Mouse (Mus musculus) kidney, postnatal 36 days (tissue): ENCODE measurements around the gene Man2a1.

Source experiments
- DNase-seq, 2 experiments: peaks; one replicate each; pipeline ENCODE4 v3.0.0; 2021 to 2022; ENCODE audit warnings: mixed read lengths in 2 of 2

Man2a1 gene

DNA sequence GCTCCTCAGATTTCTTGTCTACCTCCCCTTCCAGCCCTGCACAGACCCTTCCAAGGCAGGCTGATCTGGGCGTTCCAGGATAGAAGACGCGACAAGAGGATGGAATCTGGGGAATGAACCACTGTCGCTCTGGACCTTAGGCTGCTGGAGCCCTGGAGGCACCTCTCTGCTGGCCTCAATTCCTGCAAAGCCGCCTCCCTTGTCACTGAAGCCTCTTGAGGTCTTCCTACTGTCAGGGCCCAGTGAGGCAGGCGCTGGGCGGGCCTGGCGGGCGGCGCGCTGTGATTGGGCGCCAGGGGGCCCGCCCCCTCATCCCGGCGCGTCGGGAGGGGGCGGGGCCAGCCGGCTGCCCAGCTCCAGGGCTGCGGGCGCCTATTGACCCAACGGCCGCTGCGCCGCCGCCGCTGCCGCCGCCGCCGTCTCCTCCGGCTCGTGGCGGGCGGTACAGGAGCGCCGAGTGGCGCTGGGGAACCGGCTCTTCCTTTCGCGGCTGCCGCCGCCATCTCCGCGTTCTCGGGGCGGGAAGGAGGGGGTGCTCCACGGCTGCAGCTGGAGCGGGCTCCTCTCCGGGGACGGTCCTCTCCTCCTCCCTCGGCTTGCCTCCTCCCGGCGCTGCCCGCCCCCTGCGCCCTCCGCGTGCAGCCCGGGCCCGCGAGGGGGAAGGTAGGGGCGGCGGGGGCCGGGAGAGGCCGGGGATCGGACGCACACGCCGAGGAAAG lies at the start of gene Man2a1:
TSS of gene Man2a1 (plus strand) at position 365 of the 719 bp plus-strand sequence.
- peak; percentile 90 to 94 for DNase-seq

DNA sequence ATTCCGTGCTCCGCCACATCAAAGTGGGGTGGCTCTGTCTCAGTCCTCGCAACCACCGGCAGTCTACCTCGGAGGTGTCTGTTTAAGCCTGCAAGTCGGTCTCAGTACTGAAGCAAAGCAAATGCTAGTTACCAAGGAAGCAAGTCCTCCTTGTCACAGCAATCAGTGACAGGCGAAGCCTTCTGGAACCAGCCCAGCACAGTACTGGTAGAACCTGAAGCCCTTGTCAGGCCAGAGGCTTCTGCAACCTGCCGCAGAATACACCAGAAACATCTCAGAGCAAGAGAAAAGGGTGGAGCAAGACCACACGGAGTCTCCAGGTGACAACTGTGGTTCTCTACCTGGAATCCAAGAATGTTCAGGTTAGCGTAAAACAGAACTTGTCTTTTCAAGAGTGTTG lies 47.2 kb upstream of the Man2a1 start:
- no peak for DNase-seq

DNA sequence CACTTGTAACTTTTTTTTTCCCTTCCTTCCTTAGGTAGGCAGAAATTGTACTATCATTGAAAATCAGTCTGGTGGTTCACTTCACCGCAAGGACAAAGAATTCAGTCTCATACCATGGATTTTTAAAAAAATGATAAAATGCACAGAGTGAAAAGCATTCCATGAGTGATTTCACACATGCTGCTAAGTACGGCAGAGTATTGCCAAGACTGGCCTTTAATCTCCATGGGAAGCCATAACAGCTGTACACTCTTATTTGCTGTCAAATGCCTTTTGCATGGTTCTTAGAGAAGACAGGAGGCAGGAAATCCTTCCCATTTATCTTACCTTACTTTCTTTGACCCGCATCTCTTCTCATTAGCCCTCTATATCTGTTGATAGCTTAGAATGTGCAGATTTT lies 45.6 kb upstream of the Man2a1 start:
- no peak for DNase-seq

DNA sequence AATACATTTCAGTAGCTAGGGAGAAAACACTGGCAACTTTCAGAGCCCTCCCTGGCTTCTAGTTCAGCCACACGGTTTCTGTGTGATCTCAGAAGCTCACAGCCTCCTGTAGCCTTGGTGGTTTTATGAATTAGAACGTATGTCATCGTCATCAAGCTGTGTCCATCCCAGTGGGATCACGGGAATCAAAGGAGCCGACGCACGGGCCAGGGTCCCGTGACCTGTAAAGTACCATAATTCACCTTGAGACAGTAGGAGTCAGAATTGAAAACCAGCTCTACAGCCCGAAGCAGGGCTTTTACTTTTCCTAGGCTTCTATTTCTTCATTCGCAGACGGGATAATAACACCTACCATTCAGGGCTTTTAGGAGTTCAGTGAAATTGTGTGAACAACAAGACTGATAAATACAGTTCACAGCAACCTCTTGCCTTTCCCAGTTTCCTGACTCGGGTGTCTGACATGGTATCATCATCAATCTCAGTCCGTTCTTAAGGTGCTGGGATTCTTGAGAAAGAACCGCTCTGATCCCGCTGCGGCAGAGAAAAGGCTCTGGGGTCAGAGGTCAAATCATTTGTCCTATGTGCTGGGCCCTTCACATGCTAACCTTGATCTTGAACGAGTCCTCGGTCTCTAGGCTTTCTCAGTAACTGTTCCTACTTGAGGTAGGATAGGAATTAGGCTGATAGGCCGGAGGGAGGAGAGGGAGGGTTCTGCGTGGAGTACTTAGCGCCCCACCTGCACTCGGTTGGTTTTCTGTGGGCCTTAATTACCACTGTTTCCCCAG lies 43.7 kb upstream of the Man2a1 start:
- no peak for DNase-seq

DNA sequence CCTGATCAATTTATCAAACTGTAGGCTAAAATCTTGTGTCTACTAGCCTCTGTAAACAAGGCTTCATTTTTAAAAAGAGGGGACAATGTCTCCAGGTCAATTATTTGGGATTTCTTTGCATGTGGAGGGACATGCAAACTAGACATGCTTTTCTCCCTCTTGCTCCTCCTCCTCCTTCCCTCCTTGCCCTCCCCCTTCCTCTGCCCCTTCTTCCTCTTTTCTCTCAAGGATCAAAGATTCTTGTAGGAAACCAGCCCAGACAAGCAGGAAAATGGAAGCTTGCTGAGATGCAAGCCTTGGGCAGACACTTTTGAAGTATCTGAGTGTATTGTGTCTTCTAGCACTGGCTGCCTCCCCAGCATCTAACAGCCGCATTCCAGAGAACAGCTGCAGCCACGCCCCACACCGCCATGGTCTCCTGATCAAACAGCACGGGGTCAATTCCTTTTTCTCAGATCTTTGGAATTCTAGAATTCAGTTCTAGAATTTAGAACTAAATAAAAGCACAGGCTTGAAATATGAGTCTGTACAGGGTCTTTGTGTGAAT lies 41.5 kb upstream of the Man2a1 start:
- peak in 1 of 2 experiments; percentile 7 for DNase-seq

DNA sequence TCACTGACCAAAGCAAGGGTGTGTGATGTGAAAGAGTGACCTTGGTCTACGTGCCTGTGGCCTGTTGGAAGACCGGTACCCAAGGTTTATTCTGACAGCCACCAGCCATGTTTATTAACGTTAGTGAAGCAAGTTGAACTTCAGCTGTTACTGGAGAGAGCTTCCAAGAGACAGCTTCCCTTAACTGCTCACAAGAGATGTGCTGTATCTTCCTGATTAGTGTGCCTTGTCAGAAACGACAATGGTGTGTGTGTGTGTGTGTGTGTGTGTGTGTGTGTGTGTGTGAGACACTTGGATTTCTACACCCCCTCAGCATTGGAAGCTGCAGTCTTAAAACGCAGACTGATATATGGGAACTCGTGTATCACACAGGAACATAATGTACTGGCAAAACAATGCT lies 34.1 kb upstream of the Man2a1 start:
- DNase-seq = no peak

DNA sequence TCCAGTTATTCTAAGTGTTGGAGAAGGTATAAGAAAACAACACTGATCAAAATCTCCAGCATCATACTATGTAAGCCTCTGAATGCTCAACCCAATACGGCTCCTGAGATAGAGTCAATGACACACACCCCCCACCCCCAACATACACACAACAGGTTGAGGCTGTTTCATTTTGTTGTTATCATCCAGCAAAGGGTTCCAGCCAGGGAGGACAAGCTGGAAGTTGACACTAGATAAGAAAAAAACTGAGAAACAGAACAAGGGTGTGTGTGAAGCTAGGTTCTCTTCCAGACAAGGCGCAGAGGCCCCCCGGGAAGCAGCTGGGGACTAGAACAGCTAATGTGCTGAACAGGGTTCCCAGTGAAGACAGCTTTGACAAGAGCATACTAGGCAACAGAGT lies 33.0 kb upstream of the Man2a1 start:
- DNase-seq = no peak

DNA sequence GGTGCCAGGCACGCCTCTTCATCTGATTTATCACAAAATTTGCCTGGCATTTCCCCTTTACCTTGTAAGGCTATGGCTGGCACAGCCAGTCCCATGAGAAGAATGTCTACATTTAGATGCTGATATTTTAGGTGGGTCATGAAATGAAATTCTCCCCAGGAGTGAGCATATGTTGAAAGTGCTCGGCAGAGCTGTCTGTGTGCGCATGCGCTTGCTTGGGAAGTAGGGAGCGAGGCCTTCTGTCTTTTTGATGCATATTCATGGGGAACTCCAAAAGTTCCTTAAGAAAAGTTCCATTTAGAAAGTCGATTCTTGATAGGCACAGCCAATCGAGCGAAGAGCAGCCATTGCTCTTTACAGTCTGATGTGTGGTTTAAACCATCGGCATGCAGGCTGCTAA lies 26.6 kb upstream of the Man2a1 start:
- no peak for DNase-seq

DNA sequence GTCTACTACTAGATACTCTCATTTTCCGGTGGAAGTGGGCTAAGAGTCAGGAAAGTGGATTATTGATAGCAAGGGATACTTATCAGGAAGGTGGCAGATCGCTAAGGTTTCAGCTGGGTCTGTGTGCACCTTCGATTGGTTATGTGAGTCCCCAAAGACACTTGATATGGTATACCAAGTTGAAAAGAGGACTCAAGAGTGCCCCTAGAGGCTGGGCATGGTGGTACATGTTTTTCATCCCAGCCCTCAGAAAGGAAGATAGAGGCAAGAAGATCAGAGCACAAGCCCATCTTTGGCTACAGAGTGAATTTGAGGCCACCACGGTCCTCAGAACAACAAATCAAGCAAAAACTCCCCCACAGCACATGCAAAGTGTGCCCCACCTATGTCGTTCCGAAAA lies 25.3 kb upstream of the Man2a1 start:
- DNase-seq = peak; percentile 18 to 63

DNA sequence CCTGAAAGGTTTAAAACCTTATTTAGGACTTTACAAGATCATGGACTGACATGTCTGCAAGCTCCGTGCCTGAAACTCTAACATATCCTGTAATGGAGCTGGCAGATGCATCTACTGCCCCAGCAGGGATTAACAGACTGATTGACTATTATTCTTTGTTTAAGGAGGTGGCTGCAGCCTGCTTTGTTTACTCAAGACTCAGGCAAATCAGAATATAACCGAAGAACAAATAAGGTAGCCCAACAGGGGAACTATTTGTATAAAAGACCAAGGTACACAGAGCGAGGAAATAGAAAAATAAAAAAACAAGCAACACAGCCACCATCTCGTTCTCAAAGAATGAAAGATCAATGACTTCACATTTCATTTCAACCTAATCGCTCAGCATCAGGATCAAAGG lies 23.1 kb upstream of the Man2a1 start:
- no peak for DNase-seq

DNA sequence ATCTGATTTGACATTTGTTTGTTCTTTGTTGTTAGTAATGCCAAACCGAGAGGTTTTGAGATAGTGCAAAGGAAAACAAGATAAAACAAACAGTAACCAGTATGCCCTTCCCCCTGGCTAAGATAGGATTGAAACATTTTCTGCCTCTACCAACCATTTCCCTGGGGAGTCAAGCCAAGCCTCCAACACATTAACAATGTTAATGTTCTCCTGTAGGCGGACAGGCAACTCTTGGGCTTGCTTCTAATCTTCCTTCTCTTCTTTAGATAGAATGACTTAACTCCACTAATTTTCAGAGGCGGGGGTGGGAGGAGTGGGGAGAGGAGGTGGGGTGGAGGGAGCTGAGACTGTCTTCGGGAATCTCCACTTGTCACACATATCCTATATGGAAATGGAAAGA lies 22.2 kb upstream of the Man2a1 start:
- DNase-seq = no peak

DNA sequence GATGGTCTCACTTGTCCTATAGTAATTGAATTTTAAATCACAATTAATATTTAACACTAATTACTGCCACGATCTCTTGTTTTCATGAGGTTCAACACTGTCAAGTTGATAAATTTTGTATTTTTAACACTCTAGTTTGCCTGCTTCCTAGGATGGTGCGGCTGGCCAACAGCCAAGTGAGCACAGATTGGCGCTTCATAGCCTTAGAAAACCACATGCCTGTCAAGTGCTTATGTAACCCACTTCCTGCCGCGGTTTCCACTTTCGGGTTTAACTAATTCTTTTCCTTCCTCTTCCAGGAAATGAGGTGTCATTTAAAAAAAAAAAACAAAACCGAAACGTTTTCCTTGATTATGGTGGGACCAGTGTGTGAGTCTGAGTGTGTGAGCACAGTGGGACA lies 20.8 kb upstream of the Man2a1 start:
- DNase-seq = peak; percentile 18 to 47

DNA sequence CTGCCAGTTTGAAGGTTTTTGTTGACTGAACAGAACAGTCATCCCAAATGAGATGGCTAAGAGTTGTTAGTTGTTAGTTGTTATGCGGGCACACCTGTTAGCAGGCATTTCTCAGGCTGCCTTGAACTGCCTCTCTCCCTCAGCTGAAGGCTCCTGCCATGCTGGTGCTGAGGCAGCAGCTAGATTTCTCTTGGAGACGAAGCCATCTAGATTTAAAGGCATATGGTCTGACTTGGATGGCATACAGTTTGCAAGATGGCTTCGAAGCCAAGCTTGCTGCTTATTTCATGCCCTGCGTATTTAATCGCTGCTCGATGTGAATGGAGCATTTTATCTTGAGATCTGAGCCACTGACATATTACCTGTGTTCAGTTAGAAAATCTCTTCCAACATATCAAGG lies 19.4 kb upstream of the Man2a1 start:
- DNase-seq = no peak

DNA sequence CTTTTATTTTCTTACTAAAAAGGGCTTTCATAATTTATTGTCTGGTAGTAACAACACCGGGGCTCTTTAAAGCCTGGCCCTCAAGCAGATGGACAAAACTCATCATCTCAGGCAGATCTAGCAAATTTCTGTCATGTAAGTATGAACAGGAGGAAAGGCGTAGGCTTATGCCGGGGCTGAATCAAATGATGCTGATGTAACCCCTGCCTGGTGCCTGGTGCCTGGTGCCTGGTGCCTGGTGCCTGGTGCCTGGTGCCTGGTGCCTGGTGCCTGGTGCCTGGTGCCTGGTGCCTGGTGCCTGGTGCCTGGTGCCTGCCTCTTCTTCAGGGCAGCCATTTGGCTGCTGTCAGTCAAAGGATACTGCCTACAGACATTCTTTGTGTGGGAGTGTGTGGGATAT lies 18.6 kb upstream of the Man2a1 start:
- DNase-seq = no peak

DNA sequence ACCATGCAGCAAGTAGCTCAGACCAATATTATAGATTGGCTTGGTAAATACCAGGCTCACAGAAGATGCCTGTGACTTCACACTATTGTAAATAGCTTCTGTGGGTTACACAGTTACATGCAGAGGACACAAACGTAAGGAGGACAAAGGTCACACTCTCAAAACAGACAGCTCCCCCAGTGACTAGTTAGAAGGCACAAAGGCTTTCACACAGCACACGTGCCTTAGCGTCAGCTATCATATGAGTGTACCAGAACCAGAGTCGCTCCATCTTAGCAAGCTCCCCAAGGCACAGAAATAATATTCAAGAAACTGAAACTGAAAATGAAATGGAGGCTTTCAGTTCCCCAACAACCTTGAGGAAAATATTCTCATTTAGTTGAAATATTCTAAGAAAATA lies 10.1 kb upstream of the Man2a1 start:
- DNase-seq = no peak

DNA sequence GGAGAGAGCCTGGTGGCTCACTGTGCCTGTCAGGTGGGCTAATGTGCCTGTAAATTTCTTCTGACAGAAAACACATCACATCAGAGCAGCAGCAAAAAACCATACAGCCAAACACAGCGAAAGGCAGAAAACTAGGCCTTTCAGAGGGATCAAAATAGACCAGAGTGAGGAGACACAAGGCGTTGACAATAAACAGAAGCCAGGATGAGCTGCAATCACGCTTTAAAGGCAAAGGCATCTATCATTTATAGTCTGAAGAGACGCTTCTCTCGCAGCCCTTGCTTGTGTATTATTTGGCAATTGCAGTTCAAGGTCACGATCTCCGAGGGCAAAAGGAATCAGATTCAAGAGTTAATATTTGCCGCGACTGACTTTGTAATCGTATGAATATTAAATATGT lies 9.2 kb upstream of the Man2a1 start:
- no peak for DNase-seq

DNA sequence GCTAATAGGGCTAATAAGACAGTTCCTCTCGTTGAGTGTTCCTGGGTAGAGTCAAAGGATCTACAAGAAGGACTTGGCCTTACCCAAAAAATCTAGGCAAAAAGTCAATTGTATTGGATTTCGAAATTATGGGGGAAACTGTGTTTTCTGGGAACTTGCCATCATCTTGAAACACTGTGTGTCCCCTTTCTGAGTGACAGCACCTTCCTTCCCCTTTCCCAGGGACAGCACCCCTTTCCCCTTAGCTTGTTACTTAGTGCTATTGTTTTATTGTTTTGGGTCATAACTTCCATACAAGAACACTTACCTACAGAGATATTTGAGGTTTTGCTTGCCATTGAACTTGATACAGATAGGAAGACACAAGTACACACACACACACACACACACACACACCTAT lies 8.2 kb upstream of the Man2a1 start:
- DNase-seq = no peak

DNA sequence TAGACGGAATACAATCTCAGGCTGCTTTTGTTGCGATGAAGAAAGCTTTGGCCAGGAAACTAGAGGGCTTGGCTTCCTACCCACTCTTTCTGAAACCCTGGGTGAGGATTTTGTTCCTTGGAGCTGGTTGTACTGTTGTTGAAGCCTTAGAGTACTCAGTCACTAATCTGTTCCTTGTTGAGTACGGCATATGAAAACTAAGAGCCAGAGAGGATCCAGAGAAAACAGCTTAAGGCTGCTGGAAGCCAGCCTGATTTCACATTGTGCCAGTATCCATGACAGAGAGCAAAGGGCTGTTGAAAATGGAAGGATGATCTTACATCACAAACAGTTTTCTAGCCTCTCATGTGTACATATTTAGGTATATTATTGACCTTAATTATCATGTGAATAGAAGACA lies 7.7 kb upstream of the Man2a1 start:
- no peak for DNase-seq

DNA sequence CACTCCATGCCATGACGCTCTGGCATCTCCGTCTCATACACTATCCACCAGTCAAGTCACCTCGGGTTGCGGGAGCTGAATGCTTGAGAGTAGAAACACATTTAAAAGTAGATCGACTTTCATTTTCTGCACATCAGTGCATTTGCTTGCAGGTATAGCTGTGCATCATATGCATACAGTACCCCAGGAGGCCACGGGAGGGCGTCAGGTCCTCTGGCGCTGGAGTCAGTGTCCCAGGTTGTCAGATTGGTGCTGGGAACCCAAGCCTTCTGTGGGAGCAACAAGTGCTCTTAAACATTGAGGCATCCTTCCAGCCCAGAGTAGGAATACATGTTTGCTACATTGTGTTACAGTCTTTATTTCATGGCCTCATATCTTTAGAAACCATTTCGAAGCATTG lies 2.8 kb upstream of the Man2a1 start:
- DNase-seq = no peak

DNA sequence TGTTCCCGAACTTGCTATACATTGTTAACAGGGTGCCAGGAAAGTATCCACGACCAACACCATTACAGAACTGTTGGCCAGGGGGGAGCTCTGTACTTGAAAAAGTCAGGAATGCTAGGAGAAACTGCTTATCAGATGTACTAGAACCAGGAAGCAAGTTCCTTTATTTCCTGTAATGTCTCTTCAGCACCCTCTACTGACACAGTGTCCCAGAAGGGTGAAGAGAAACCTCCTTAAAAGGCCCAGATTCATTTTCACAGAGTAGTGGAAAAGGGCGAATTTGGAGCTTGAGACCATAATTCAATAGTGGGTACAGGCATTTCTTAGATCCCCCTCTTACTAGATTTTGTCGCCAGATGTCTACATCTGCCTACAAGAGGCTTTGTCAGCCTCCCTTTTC lies 620 bp upstream of the Man2a1 start:
- peak; percentile 42 to 58 for DNase-seq

DNA sequence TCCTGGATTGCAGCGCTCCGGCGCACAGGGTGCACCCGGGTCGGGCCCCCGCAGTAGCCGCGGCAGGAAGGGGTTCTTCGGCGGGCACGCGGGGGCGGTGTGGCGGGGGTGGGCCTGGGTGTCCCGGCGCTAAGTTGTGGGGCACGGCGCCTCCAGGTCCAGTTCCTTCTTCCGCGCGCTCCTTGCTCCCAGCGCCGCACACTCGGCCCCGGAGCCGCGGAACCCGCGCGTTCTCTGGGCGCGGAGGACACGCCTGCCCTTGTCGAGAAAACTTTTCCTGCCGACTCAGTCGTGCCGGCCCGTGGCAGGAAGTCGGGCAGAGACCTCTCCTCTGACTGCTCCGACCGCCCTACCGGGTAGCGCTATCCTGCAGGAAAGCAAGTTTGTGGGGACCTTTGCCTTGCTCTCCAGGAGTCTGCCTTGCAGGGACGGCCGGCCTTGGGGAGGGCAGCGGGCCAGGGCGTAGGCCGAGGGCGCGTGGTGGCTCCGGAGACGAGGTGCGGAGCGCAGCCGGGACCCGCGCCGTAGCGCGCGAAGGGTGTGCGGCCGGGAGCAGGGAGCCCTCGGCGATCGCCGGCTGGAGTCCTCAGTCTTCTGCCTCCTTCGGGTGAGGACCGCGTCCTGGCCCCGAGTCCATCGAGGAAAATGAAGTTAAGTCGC lies 685 bp downstream of the Man2a1 start:
- DNase-seq = peak; percentile 64 to 82

DNA sequence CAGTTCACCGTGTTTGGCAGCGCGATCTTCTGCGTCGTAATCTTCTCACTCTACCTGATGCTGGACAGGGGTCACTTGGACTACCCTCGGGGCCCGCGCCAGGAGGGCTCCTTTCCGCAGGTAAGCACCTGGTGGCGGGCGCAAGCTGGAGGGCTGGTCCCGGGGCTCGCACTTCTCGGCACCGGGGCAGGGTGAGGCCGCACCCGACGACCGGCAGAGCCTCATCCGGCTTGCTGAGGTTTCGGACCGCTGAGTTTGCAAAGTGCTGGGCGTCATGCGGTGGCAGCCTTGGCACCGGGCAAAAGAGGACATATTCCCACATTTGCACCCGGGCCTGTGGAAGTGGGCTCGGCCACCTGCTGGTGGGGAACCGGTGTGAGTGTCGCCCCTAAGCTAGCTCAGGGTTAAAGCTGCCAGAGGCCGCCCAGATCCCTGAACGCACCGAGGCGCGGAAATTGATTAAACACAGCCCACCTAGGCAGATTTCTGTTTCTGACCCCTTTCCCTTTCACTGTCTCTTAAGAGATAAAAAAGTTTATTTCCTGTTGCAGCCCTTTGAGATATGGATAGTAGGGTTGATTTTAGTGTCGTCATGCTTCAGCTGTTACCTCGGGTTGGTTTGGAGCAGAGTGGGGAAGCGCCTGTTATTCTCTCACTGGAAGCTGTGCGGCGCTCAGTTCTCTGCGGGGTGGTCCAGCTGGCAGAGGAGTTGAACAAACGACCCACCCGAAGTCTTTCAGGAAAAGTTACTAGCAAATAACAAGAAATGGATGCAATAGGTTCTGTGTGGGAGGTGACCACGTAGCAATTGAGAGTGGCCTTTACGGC lies 1.4 kb downstream of the Man2a1 start:
- DNase-seq = peak; percentile 67 to 74

DNA sequence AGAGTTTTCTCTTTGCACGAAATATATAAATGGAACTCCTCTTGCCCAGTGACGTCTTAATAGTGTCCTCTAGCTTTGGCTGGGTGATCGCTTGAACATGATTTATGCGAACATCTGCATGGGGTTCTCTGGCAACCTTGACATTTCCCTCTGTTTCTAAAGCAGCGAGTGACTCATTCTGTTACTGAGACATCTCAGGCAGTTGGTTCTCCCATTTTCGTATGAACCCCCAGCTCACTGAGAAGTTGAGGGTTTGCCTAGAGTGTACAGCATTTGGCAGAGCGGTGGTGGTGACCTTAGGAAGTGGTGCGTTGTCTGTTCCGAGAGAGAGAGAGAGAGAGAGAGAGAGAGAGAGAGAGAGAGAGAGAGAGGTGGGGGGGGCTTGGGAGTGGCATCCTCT lies 2.6 kb downstream of the Man2a1 start:
- no peak for DNase-seq
